Mouse (Mus musculus): ENCODE measurements around the gene Col1a2. TPM values are rescaled to one million over a fixed set of nuclear protein-coding genes. Genes with fewer than 3 reads are reported as not detected.

Gene Col1a2
- 1 to 10 TPM; 6.1 to 7.1 TPM for total RNA-seq (2021)
- long read RNA-seq, partial matches to known transcripts: 2 of 2 reads
- long read RNA-seq, other reads (novel, unspliced or antisense): 0 of 2 reads

DNA sequence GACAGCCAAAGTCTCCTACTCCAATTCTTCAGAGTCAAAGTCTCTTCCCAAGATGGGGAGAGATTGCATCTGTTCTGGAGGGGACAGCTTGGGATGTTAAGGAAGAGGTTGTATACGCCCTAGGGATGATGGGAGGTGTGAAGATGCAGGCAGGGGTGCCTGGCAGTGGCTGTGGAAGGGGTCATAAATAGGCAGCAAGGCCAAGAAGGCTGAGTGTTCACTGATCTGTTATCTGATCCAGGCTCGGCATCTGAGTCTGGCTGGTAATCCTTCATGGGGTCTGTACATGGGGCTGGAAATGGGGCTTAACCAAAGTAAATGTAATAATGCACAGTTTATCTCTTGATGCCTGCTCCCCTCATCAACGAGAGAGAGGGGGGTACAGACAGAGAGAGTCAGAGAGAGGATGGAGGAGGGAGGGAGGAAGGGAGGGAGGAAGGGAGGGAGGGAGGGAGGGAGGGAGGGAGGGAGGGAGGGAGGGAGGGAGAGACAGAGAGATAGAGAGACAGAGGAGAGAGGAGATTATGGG lies at the start of gene Col1a2:
Gene Col1a2 (plus strand): TSS at position 212 of the 529 bp plus-strand sequence.
- DNase-seq (ENCODE audit: low spot score in 2 of 2): no peak

DNA sequence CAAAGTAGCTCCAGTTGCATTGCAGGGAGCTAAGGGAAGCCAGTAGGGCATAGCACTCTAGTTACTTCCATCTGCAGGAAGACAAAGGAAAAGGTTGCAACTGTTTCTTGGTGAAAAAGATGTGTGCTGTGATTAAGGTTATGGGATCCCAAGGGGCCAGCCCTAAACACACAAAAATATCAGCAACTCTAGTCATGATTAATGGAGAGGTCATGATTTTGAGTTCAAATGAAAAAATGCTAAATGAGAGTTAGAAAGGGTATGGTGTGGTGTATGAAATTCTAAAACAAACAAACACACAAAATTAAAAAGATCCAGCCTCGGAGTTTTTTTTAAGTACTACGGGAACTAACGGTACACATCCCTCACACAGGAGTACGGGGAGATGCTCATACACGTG lies 49.1 kb upstream of the Col1a2 start:
- DNase-seq (ENCODE audit: low spot score in 2 of 2): no peak

- DNase-seq (ENCODE audit: low spot score in 2 of 2): no peak
Observed at GRCm38 (mm10) chr6:4455961-4456617, 48.5 kb upstream of the Col1a2 start.

DNA sequence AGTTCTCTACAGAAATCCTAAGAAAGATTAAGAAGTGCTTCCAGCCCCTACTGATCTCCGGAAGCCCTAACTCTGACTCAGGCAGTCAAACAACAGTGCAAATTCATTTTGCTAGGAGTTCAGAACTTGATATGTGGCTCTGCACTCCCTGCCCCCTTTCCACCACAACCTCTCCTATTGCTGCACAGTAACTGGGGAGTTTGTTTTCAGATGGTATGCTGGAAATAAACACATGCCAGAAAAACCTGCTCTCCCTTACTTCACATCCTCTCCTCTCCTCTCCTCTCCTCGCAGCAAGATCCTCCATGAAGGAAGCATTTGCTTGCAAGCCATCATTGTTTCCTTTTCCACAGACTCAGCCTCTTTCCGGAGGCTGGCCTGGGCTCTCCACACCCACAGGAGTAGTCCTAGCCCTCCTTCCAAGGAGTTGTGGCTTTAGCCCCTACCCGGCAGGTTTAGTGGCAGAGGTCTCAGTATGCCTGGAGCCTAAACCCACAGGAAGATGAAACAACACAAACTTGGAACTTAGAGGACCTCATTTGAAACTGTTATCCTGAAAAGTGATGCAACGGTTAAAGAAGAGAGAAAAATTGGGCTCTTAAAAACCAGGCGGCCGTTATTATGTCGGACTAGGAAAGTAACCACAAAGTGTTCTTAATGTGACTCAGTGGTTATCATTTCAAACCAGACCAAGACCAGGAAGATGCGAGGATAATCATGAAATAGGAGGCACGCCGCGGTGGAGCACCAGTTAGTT lies 47.7 kb upstream of the Col1a2 start:
- DNase-seq (ENCODE audit: low spot score in 2 of 2): no peak

- DNase-seq (ENCODE audit: low spot score in 2 of 2): peak in 1 of 2 experiments; percentile 7
Observed at GRCm38 (mm10) chr6:4457555-4457996, 47.0 kb upstream of the Col1a2 start.

DNA sequence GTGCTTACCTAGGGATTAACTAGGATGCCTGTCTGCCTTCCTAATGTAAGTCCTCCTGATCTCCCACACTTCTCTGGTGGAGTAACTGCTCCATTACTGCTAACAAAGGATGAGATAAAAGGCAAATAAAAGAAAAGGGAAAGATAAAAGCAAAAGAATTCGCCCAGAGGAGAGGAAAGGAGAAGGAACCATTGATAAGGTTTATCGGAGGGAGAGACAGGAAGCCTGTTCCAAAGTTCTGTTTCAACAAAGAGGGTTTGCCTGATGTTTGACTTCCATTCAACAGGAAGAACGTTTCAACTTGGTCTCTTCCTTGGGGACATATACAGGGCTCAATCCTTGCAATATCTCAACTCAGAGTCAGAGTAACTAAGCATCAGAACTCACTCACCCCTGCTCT lies 39.3 kb upstream of the Col1a2 start:
- DNase-seq (ENCODE audit: low spot score in 2 of 2): no peak

- DNase-seq (ENCODE audit: low spot score in 2 of 2): no peak
Observed at GRCm38 (mm10) chr6:4483577-4483936, 21.1 kb upstream of the Col1a2 start.

- DNase-seq (ENCODE audit: low spot score in 2 of 2): no peak
Observed at GRCm38 (mm10) chr6:4483937-4484601, 20.5 kb upstream of the Col1a2 start.

DNA sequence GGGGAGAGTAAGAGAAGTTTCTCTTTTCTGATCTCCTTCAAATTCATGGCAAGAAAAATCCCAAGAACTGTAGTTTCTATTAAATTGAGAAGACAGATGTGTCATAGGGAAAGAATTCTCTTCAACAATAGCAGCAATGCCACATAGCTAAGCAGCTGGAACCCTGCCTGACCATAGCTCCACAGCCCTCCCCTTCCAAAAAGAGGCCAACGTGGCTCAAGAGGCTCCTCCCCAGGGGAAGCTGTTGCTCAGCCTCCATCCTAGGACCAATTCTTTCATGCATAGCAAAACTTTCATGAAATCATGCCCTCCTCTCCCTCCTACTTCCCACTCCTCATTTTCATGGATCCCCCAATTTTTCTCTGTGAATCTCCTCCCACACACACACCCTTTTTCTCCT lies 16.3 kb upstream of the Col1a2 start:
- no peak for DNase-seq (ENCODE audit: low spot score in 2 of 2)

GRCm38 (mm10) chr6:4488966-4489365 lies 15.6 kb upstream of the Col1a2 start:
- DNase-seq (ENCODE audit: low spot score in 2 of 2): no peak

- no peak for DNase-seq (ENCODE audit: low spot score in 2 of 2)
Observed at GRCm38 (mm10) chr6:4489366-4490245, 15.0 kb upstream of the Col1a2 start.

- DNase-seq (ENCODE audit: low spot score in 2 of 2): no peak
Observed at GRCm38 (mm10) chr6:4493666-4494065, 10.9 kb upstream of the Col1a2 start.

- no peak for DNase-seq (ENCODE audit: low spot score in 2 of 2)
Observed at GRCm38 (mm10) chr6:4496428-4496827, 8.2 kb upstream of the Col1a2 start.

DNA sequence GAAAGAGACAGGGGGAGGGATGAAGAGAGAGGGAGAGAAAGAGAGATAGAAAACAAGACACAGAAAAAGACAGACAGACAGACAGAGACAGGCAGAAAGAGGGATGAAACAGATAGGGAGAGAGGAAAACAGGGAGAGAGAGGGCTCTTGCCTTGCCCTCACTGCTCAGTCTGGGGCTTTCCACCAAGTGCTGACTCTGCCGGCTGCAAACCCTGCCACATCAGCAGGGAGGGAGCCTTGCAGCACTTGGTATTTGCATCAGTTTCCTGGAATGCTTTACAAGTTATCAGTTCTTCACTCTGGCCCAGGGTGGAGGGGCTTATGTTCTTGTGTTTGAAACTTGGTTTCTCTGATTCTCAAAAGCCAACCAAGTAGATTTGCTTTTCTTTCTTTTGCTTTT lies 1.5 kb upstream of the Col1a2 start:
- no peak for DNase-seq (ENCODE audit: low spot score in 2 of 2)

- no peak for DNase-seq (ENCODE audit: low spot score in 2 of 2)
Observed at GRCm38 (mm10) chr6:4505158-4505997, 764 bp downstream of the Col1a2 start.

GRCm38 (mm10) chr6:4506106-4506505 lies 1.5 kb downstream of the Col1a2 start:
- no peak for DNase-seq (ENCODE audit: low spot score in 2 of 2)

DNA sequence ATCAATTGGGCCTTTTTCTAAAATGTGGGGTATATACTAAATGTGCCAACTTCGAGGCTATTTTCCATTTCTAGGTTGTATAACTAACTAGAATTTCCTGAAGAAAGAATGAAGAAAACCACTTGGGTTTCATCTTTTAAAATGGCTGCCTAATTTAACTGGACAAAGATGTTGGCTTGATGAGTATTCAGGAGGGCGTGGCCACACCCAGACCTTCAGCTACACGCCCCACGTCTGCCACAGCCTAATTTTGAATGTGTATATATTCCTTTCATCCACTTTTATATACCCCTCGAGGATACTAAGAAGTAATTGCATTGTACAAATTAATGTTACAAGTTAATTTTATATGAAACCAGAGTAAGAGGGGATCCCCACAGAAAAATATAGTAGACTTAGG lies 2.2 kb downstream of the Col1a2 start:
- no peak for DNase-seq (ENCODE audit: low spot score in 2 of 2)

DNA sequence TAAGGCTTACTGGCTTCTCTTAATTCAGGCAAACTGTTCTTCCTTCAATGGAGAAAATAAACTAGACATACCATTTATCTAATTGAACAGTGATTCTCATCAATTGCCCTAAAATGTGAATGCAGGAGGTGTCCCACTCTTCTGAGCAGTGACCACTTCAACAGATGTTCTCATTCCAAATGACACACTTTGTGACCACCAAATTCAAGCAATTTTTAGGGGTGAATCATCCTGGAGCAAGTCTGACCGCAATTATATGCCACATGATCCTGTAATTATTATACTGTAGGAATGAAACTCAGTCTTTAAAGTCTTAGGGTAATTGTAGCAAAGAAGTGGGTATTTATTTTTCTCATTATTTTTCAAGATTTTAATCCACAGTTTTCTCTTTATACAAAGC lies 2.7 kb downstream of the Col1a2 start:
- DNase-seq (ENCODE audit: low spot score in 2 of 2): no peak

- DNase-seq (ENCODE audit: low spot score in 2 of 2): no peak
Observed at GRCm38 (mm10) chr6:4508279-4508678, 3.7 kb downstream of the Col1a2 start.

GRCm38 (mm10) chr6:4509395-4509794 lies 4.8 kb downstream of the Col1a2 start:
- DNase-seq (ENCODE audit: low spot score in 2 of 2): no peak

Data from layer of hippocampus, adult 18-20 months (tissue).